Mouse (Mus musculus) activated CD4-positive, CD25-positive, alpha-beta regulatory T cell, adult 9 weeks (primary cell): Measurements from ENCODE around the gene Sva. TPM values are rescaled to one million over a fixed set of nuclear protein-coding genes. Genes with fewer than 3 reads are reported as not detected.

ENCODE experiments used
- polyA plus RNA-seq: library from polyadenylated mRNA; unstranded; fragments of 100-300 nt; shearing (Covaris generic); gene quantifications from one replicate; pipeline ENCODE4 v1.2.1, GENCODE M21; 2017

Gene Sva
- polyA plus RNA-seq = not detected

DNA sequence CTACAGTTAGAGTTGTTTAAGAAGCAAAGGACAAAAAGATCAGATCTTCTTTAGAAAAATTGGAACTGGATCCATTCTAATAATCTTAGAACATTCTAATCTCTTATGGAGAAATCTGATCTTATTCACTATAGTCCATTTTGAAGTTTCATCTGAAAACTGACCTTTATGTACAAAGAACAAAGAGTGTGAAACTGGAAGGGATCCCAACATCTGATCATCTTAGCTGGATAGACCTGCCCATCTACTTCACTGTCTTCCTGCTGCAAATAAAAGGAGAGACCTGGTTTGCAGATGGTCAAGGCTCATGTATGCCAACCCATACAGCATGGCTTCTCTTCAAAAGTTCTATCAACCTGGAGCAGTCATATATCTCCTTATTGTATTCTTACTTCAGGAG lies at the start of gene Sva:
TSS of gene Sva (plus strand) at position 301 of the 400 bp plus-strand sequence.

Other genes with a start within 250 kb of the Sva start
- gene Pip, start 190.9 kb upstream of the Sva start, polyA plus RNA-seq = not detected
- gene Sval2, start 185.4 kb upstream of the Sva start, polyA plus RNA-seq = not detected
- not detected for gene Sval1, start 86.8 kb upstream of the Sva start, polyA plus RNA-seq
- gene Sval3, start 70.3 kb upstream of the Sva start, polyA plus RNA-seq = not detected
- not detected for gene Tas2r139, start 102.5 kb downstream of the Sva start, polyA plus RNA-seq
- not detected for gene Tas2r144, start 176.9 kb downstream of the Sva start, polyA plus RNA-seq
- gene Gstk1, start 207.5 kb downstream of the Sva start, polyA plus RNA-seq = 13.4 TPM
- not detected for gene Tmem139, start 223.6 kb downstream of the Sva start, polyA plus RNA-seq
- gene Casp2, start 226.6 kb downstream of the Sva start, polyA plus RNA-seq = 77.7 TPM
- not detected for gene Clcn1, start 248.3 kb downstream of the Sva start, polyA plus RNA-seq